Mouse (Mus musculus): ENCODE data around the gene Sec63. TPM values are rescaled to one million over a fixed set of nuclear protein-coding genes. Genes with fewer than 3 reads are reported as not detected.

The Sec63 gene
- polyA plus RNA-seq, 1 experiment from 2014 or later, result 17.6 TPM

DNA sequence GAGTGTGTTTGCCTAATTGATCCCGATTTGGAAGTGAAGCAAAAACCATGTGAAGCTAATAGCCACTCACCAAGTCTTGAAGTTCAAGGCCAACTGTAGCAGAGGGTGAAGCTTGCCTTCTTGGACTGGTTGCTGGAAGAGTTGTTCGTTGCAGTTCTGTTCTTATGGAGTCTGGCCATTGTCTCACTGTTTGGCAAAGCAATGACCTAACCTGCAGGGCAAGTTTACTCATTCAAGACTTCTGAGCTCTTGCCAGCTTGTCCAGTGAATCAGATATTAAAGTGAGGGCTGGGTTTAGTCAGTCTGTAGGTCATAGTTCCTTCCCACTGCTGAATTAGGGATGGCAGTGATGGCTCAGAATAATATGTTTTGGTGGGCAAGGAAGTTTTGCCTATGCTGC lies 7.0 kb upstream of the Sec63 start:
- Histone ChIP-seq H3K9ac (replicated peaks; ENCODE audit: low read depth, low read length) (no peak overlapping the region), H3K27ac (ENCODE audit: low read depth, low read length) (no peak overlapping the region), H3K36me3 (ENCODE audit: control insufficient read depth, insufficient read depth, low read length) (no peaks in the 10 kb centered on the region), H3K27me3 (ENCODE audit: control insufficient read depth, insufficient read depth, low read length) (no peaks in the 10 kb centered on the region), H3K4me2 (ENCODE audit: low read depth, low read length) (no peak overlapping the region), H3K4me3 (ENCODE audit: low read depth, low read length) (no peak overlapping the region), H3K4me1 (ENCODE audit: control insufficient read depth, insufficient read depth, low read length) (no peaks in the 10 kb centered on the region), H3K9me3 (ENCODE audit: control insufficient read depth, low read length) (no peaks in the 10 kb centered on the region)
- WGBS, result 84% methylated on average over 2 of the region's 2 CpGs
- ATAC-seq (ENCODE audit: low read depth), result no peak

DNA sequence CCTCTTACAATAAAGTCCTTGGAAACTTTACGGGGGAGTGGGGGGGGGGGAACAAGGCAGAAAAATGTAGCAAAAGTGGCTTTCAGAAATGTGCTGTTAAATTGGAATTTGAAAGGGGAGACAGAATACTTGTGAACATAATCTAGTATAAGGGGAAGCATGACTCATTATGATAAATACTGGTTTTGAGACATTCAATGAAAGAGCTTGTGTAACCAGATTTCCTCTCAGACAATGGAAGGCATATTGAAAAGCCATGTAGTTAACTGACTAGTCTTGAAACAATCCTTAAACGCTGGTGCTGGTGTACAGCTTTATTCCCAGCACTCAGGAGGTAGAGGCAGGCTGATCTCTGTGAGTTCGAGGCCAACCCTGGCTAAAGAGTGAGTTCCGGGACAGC lies 1.6 kb upstream of the Sec63 start:
- 89% methylated on average over 4 of the region's 4 CpGs for WGBS
- Histone ChIP-seq H3K9ac (replicated peaks; ENCODE audit: low read depth, low read length) (no peak overlapping the region), H3K4me2 (ENCODE audit: low read depth, low read length) (no peak overlapping the region), H3K36me3 (ENCODE audit: control insufficient read depth, insufficient read depth, low read length) (no peaks in the 10 kb centered on the region), H3K4me3 (ENCODE audit: low read depth, low read length) (no peak overlapping the region), H3K27ac (ENCODE audit: low read depth, low read length) (no peak overlapping the region), H3K27me3 (ENCODE audit: control insufficient read depth, insufficient read depth, low read length) (no peaks in the 10 kb centered on the region), H3K9me3 (ENCODE audit: control insufficient read depth, low read length) (no peaks in the 10 kb centered on the region), H3K4me1 (ENCODE audit: control insufficient read depth, insufficient read depth, low read length) (peaks cover 20% of the 10 kb centered on the region)
- no peak for ATAC-seq (ENCODE audit: low read depth)

DNA sequence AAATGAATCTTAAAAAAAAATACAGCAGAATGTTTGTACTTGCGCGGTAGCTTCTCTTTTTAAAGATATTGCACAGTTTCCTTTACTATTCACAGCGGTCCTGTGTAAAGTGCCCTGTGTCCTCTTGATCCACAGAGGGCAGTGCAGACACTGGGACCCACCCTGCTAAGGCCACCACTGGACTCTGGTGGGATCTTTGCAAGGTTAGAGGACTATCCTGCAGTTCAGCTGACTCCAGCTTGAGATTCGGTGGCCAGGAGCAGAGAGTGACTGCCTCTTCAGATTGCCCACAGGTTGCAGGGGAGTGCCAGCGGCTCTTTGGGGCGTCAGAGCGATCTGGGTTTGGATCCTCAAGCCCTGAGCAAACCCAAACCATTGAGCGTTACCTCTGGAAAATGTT lies 967 bp upstream of the Sec63 start:
- Histone ChIP-seq H3K27ac (ENCODE audit: low read depth, low read length) (no peak overlapping the region), H3K27me3 (ENCODE audit: control insufficient read depth, insufficient read depth, low read length) (no peaks in the 10 kb centered on the region), H3K9ac (replicated peaks; ENCODE audit: low read depth, low read length) (no peak overlapping the region), H3K36me3 (ENCODE audit: control insufficient read depth, insufficient read depth, low read length) (no peaks in the 10 kb centered on the region), H3K4me3 (ENCODE audit: low read depth, low read length) (no peak overlapping the region), H3K9me3 (ENCODE audit: control insufficient read depth, low read length) (no peaks in the 10 kb centered on the region), H3K4me2 (ENCODE audit: low read depth, low read length) (no peak overlapping the region), H3K4me1 (ENCODE audit: control insufficient read depth, insufficient read depth, low read length) (peaks cover 24% of the 10 kb centered on the region)
- ATAC-seq (ENCODE audit: low read depth), result no peak
- 61% methylated on average over 8 of the region's 8 CpGs for WGBS

DNA sequence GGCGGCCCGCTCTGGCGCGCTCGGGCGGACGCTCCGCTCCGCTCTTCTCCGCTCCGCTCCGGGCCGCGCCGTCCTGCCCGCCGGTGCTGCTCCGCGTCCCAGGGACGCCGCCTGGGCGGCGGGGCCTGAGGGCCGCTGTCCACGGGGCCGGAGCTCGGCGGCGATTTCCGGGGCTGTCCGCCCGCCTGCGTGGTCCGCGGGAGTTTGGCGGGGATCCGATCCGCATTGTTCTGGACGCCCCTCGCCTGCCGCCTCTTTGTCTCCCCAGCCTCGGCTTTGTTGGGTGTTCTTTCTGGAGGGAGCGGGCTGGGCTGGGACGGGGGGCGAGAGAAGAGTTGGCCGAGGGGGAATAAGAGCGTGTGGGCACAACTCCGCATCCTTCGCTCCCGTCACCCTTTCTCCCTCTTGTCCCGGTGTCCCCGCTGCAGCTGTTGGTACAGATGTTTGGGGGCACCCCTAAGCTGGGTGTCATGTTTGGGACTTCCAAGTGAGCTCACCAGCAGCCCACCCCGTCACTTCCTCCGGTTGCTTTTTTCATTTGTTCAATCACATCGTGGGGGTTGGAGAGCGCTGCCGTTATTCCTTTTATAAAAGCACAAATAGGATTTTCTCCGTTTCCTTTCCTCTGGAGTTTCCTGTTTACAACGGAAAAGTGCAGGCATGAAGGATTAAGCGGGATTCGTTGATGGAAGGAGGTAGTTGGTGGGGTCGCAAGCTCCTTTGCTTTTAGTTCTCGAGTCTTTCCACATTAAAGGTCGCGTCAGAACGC lies 789 bp downstream of the Sec63 start:
- Histone ChIP-seq H3K27me3 (ENCODE audit: control insufficient read depth, insufficient read depth, low read length) (no peaks in the 10 kb centered on the region), H3K4me2 (ENCODE audit: low read depth, low read length) (peak overlapping the region; percentile 88), H3K9ac (replicated peaks; ENCODE audit: low read depth, low read length) (peak overlapping the region; percentile 93), H3K9me3 (ENCODE audit: control insufficient read depth, low read length) (no peaks in the 10 kb centered on the region), H3K36me3 (ENCODE audit: control insufficient read depth, insufficient read depth, low read length) (no peaks in the 10 kb centered on the region), H3K4me1 (ENCODE audit: control insufficient read depth, insufficient read depth, low read length) (peaks cover 24% of the 10 kb centered on the region), H3K4me3 (ENCODE audit: low read depth, low read length) (peak overlapping the region; percentile 75), H3K27ac (ENCODE audit: low read depth, low read length) (peak overlapping the region; percentile 92)
- WGBS, result under 1% methylated on average over 64 of the region's 66 CpGs
- ATAC-seq (ENCODE audit: low read depth), result peak; percentile 61

DNA sequence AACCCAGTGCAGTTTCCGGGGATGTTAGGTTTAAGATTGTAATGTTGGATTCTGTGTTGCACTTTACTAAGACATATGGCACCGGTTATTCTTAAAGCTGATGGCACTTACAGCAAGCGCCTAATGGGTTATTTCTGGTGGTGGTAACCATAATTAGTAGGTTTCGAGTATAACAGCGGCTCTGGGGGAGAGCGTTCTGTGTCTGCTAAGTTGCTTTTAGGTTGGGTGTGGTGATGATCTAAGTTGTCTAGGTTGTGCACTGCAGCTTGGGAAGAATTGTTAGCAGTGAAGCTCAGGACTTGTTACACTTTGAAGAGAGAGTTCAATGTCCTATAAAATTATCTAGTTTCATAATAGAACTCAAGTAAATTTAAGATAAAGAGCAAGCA lies 1.4 kb downstream of the Sec63 start:
- no peak for ATAC-seq (ENCODE audit: low read depth)
- Histone ChIP-seq H3K4me2 (ENCODE audit: low read depth, low read length) (peak overlapping the region; percentile 88), H3K27me3 (ENCODE audit: control insufficient read depth, insufficient read depth, low read length) (no peaks in the 10 kb centered on the region), H3K9ac (replicated peaks; ENCODE audit: low read depth, low read length) (peak overlapping the region; percentile 93), H3K9me3 (ENCODE audit: control insufficient read depth, low read length) (no peaks in the 10 kb centered on the region), H3K4me3 (ENCODE audit: low read depth, low read length) (peak overlapping the region; percentile 75), H3K4me1 (ENCODE audit: control insufficient read depth, insufficient read depth, low read length) (peaks cover 24% of the 10 kb centered on the region), H3K27ac (ENCODE audit: low read depth, low read length) (peak overlapping the region; percentile 92), H3K36me3 (ENCODE audit: control insufficient read depth, insufficient read depth, low read length) (no peaks in the 10 kb centered on the region)
- 0% methylated on average over 6 of the region's 6 CpGs for WGBS

DNA sequence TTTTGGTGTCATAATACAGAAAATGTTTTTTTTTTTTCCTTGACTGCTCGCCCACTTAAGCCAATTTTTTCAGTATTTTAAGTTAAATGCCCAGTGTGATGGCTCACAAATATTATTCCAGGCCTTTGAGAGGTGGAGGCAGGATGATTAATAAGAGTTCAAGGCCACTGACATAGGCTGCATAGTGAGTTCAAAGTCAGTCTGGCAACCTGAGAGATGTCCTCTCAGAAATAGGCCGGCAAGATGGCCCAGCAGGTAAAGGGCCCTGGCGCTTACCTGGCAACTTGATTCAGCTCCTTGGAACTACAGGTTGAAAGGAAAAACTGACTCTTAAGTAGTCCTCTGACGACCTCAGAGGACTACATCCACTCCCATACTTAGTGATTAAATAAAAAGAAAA lies 1.9 kb downstream of the Sec63 start:
- 52% methylated on average over 4 of the region's 4 CpGs for WGBS
- peak overlapping the region; percentile 88 for H3K4me2 ChIP-seq (ENCODE audit: low read depth, low read length)
- H3K4me1 ChIP-seq (ENCODE audit: control insufficient read depth, insufficient read depth, low read length), result peaks cover 24% of the 10 kb centered on the region
- no peak overlapping the region for H3K27ac ChIP-seq (ENCODE audit: low read depth, low read length)
- H3K36me3 ChIP-seq (ENCODE audit: control insufficient read depth, insufficient read depth, low read length), result no peaks in the 10 kb centered on the region
- no peak for ATAC-seq (ENCODE audit: low read depth)
- peak overlapping the region; percentile 75 for H3K4me3 ChIP-seq (ENCODE audit: low read depth, low read length)
- H3K9me3 ChIP-seq (ENCODE audit: control insufficient read depth, low read length), result no peaks in the 10 kb centered on the region
- no peaks in the 10 kb centered on the region for H3K27me3 ChIP-seq (ENCODE audit: control insufficient read depth, insufficient read depth, low read length)
- peak overlapping the region; percentile 93; the same call in 1 of the 2 replicates for H3K9ac ChIP-seq (replicated peaks; ENCODE audit: low read depth, low read length)

DNA sequence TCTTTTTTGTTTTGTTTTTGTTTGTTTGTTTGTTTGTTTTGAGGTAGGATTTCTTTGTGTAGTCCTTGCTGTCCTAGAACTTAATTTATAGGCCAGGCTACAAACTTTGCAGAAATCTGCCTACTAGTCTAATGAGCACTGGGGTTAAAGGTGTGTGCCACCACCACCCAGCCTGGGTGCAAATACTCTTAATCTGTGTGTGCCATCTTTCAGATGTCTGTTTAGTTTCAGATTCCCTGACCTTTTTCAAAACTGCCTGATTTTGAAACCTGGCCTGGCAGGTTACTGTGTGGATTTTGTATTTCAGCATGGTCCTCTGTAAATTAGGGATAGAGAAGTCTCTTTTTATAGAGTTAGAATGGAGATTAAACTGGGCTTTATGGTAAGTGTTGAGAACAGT lies 4.0 kb downstream of the Sec63 start:
- no peaks in the 10 kb centered on the region for H3K27me3 ChIP-seq (ENCODE audit: control insufficient read depth, insufficient read depth, low read length)
- no peak for ATAC-seq (ENCODE audit: low read depth)
- peaks cover 24% of the 10 kb centered on the region for H3K4me1 ChIP-seq (ENCODE audit: control insufficient read depth, insufficient read depth, low read length)
- no peaks in the 10 kb centered on the region for H3K36me3 ChIP-seq (ENCODE audit: control insufficient read depth, insufficient read depth, low read length)
- no peak overlapping the region for H3K9ac ChIP-seq (replicated peaks; ENCODE audit: low read depth, low read length)
- H3K4me3 ChIP-seq (ENCODE audit: low read depth, low read length), result no peak overlapping the region
- H3K4me2 ChIP-seq (ENCODE audit: low read depth, low read length), result no peak overlapping the region
- no peaks in the 10 kb centered on the region for H3K9me3 ChIP-seq (ENCODE audit: control insufficient read depth, low read length)
- no peak overlapping the region for H3K27ac ChIP-seq (ENCODE audit: low read depth, low read length)

DNA sequence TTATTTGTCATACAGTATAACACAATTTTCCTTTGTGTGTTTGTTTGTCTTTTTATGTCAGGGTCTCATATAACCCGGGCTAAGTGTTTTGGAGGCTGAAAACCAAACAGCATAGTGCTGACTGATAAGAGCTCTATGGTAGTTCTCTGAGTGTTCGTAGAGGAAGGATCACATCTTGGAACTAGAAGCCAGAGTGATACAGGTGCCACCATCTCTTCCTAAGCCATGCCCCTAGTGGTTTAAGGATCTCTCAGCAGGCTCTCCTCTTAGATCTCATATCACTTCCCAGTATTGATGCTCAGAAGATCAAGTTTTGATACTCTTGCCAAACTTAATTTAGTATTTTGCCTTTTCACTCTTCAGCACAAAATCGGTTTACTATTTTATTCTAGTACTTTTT lies 14.2 kb downstream of the Sec63 start:
- H3K9ac ChIP-seq (replicated peaks; ENCODE audit: low read depth, low read length), result no peak overlapping the region
- WGBS, result 98% methylated on average over 3 of the region's 3 CpGs
- H3K4me2 ChIP-seq (ENCODE audit: low read depth, low read length), result no peak overlapping the region
- no peaks in the 10 kb centered on the region for H3K9me3 ChIP-seq (ENCODE audit: control insufficient read depth, low read length)
- no peaks in the 10 kb centered on the region for H3K36me3 ChIP-seq (ENCODE audit: control insufficient read depth, insufficient read depth, low read length)
- no peak overlapping the region for H3K4me3 ChIP-seq (ENCODE audit: low read depth, low read length)
- H3K4me1 ChIP-seq (ENCODE audit: control insufficient read depth, insufficient read depth, low read length), result no peaks in the 10 kb centered on the region
- ATAC-seq (ENCODE audit: low read depth), result no peak
- H3K27ac ChIP-seq (ENCODE audit: low read depth, low read length), result no peak overlapping the region
- no peaks in the 10 kb centered on the region for H3K27me3 ChIP-seq (ENCODE audit: control insufficient read depth, insufficient read depth, low read length)

DNA sequence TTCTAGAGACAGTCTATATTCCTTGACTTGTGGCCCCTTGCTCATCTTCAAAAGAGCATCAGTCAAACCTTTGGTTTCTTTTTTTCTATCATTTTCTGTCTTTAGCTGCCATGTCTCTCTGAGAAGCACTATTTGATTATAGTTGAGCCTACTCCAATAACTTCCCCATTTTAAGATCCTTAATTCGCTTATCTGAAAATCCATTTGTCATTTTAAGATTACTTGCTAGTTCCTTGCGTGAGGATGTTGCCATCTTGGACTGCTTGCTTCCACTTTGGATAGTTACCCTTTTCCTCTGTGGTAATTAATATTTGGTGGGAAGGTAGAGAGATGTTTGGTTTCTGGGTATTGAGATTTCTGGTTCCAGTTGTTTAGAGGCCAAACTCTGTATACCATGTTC lies 19.5 kb downstream of the Sec63 start:
- WGBS, result 94% methylated on average over 2 of the region's 2 CpGs
- Histone ChIP-seq H3K27me3 (ENCODE audit: control insufficient read depth, insufficient read depth, low read length) (no peaks in the 10 kb centered on the region), H3K36me3 (ENCODE audit: control insufficient read depth, insufficient read depth, low read length) (no peaks in the 10 kb centered on the region), H3K9ac (replicated peaks; ENCODE audit: low read depth, low read length) (no peak overlapping the region), H3K9me3 (ENCODE audit: control insufficient read depth, low read length) (no peaks in the 10 kb centered on the region), H3K27ac (ENCODE audit: low read depth, low read length) (no peak overlapping the region), H3K4me1 (ENCODE audit: control insufficient read depth, insufficient read depth, low read length) (no peaks in the 10 kb centered on the region), H3K4me2 (ENCODE audit: low read depth, low read length) (no peak overlapping the region), H3K4me3 (ENCODE audit: low read depth, low read length) (no peak overlapping the region)
- ATAC-seq (ENCODE audit: low read depth), result no peak
